In genomic region chr15:99095356-99095755, GRCm38 (mm10) we compare ENCODE assay signal across 18 mouse cellular contexts. TPM values are rescaled to one million over a fixed set of nuclear protein-coding genes. Genes with fewer than 3 reads are reported as not detected.
DNase-seq lines count a peak whose midpoint lies in the region; ATAC-seq lines count a peak whose summit lies in the region.
"Had no signal": no experiment of that assay in that cellular context is flagged by ENCODE, and none has a peak within 500 bp of the region (broad histone marks: within the 10 kb centered on the region; RNA-seq: fewer than 3 reads in every experiment).

No protein-coding gene starts in this region.

- H3K4me1 ChIP-seq in heart, embryonic 11.5 days (ENCODE audit: control insufficient read depth, insufficient read depth, low read length): peaks cover 18% of the 10 kb centered on the region
- H3K4me1 ChIP-seq in megakaryocyte, embryonic 14.5 days: peaks cover 62% of the 10 kb centered on the region
- peaks cover 53% of the 10 kb centered on the region for H3K4me1 ChIP-seq in limb, embryonic 12.5 days (replicated peaks)
- H3K4me1 ChIP-seq in neural tube, embryonic 15.5 days: peaks cover 53% of the 10 kb centered on the region

- H3K9ac ChIP-seq in heart, embryonic 11.5 days (ENCODE audit: low read depth, low read length): no peak overlapping the region
- no peak overlapping the region for H3K9ac ChIP-seq in limb, embryonic 12.5 days (replicated peaks)
- H3K9ac ChIP-seq in neural tube, embryonic 15.5 days (replicated peaks): no peak overlapping the region
- H3K9ac ChIP-seq: limb, embryonic 13.5 days had no signal

- peaks cover 83% of the 10 kb centered on the region for H3K27me3 ChIP-seq in heart, embryonic 11.5 days (ENCODE audit: control insufficient read depth, insufficient read depth, low read length)
- peaks cover 93% of the 10 kb centered on the region for H3K27me3 ChIP-seq in megakaryocyte, embryonic 14.5 days (replicated peaks)
- H3K27me3 ChIP-seq in limb, embryonic 12.5 days: peaks cover 97% of the 10 kb centered on the region
- H3K27me3 ChIP-seq in neural tube, embryonic 15.5 days (replicated peaks): peaks cover 77% of the 10 kb centered on the region

- no peak overlapping the region for H3K4me2 ChIP-seq in heart, embryonic 11.5 days
- no peak overlapping the region; the same call in 1 of the 2 replicates for H3K4me2 ChIP-seq in limb, embryonic 12.5 days
- peak overlapping the region; percentile 38; the same call in 1 of the 2 replicates for H3K4me2 ChIP-seq in neural tube, embryonic 15.5 days

- no peak for DNase-seq in heart, adult 18-20 months
- DNase-seq in cerebellum, adult 9-11 months: no peak
- DNase-seq: adrenal gland, postnatal 10 days; B cell, adult 2 months; cerebellum, adult 8-10 months; heart, adult 2 months; kidney, adult 9 months; lung, adult 2 months had no signal

- H3K9me3 ChIP-seq in heart, embryonic 11.5 days (replicated peaks; ENCODE audit: control insufficient read depth, low read length): no peaks in the 10 kb centered on the region
- no peaks in the 10 kb centered on the region for H3K9me3 ChIP-seq in megakaryocyte, embryonic 14.5 days
- no peaks in the 10 kb centered on the region for H3K9me3 ChIP-seq in limb, embryonic 12.5 days
- no peaks in the 10 kb centered on the region for H3K9me3 ChIP-seq in neural tube, embryonic 15.5 days (replicated peaks)
- H3K9me3 ChIP-seq: G1E; limb, embryonic 13.5 days had no signal

- no peak for ATAC-seq in heart, embryonic 11.5 days (replicated peaks; ENCODE audit: insufficient number of reproducible peaks, low FRiP score, low TSS enrichment)
- ATAC-seq in megakaryocyte, adult 5-6 weeks (ENCODE audit: poor library complexity, severe bottlenecking): no peak
- ATAC-seq in limb, embryonic 12.5 days (ENCODE audit: insufficient number of reproducible peaks, insufficient read depth, low FRiP score, low TSS enrichment, low read depth): no peak
- no peak for ATAC-seq in neural tube, embryonic 15.5 days (ENCODE audit: low FRiP score)

- H3K4me3 ChIP-seq in heart, embryonic 11.5 days (ENCODE audit: low read depth, low read length): 0 out of 2 replicates have a peak overlapping the region, but pooled peaks have one; percentile 14
- H3K4me3 ChIP-seq in megakaryocyte, embryonic 14.5 days (replicated peaks): peak overlapping the region; percentile 48
- H3K4me3 ChIP-seq in limb, embryonic 12.5 days (replicated peaks): 0 out of 2 replicates have a peak overlapping the region, but pooled peaks have one; percentile 7
- H3K4me3 ChIP-seq in neural tube, embryonic 15.5 days (replicated peaks): no peak overlapping the region
- H3K4me3 ChIP-seq: heart, adult 2 months had no signal

- no peak overlapping the region for H3K27ac ChIP-seq in heart, embryonic 11.5 days (ENCODE audit: low read depth, low read length)
- H3K27ac ChIP-seq in limb, embryonic 12.5 days: no peak overlapping the region
- H3K27ac ChIP-seq in neural tube, embryonic 15.5 days (replicated peaks): no peak overlapping the region
- H3K27ac ChIP-seq: heart, adult 2 months; limb, embryonic 13.5 days; macrophage; stomach, postnatal 0 days had no signal

- WGBS in heart, embryonic 11.5 days (ENCODE audit: insufficient replicate concordance): 5% methylated on average over 6 of the region's 6 CpGs
- WGBS in limb, embryonic 12.5 days: 3% methylated on average over 6 of the region's 6 CpGs
- 8% methylated on average over 6 of the region's 6 CpGs for WGBS in neural tube, embryonic 15.5 days

- H3K36me3 ChIP-seq in heart, embryonic 11.5 days (ENCODE audit: control insufficient read depth, insufficient read depth, low read length): no peaks in the 10 kb centered on the region
- no peaks in the 10 kb centered on the region for H3K36me3 ChIP-seq in megakaryocyte, embryonic 14.5 days (replicated peaks; ENCODE audit: low read length)
- no peaks in the 10 kb centered on the region for H3K36me3 ChIP-seq in limb, embryonic 12.5 days
- no peaks in the 10 kb centered on the region for H3K36me3 ChIP-seq in neural tube, embryonic 15.5 days
- H3K36me3 ChIP-seq: G1E; limb, embryonic 13.5 days had no signal

RNA-seq across cellular contexts. Expression of gene Dnajc22, which starts 2.4 kb away (rescaled TPM):
- 0.96 and 1.7 TPM in 2 replicates for polyA plus RNA-seq in heart, embryonic 11.5 days (2014; fragmentation: Nextera tagmentation; extraction: Ambion mirVana)
- total RNA-seq in heart, adult 18-20 months (2021): 1 to 10 TPM in 1 of 2 experiments, under 1 TPM in 1; 0.37 to 1.2 TPM
- polyA plus RNA-seq in megakaryocyte, embryonic 14.5 days (2012; ENCODE audit: insufficient read depth, low replicate concordance): not detected in 2 replicates
- not detected in 2 replicates for total RNA-seq in megakaryocyte, adult 5-6 weeks (2015)
- total RNA-seq in megakaryocyte, adult 5-6 weeks (2017): 0.11 TPM in 1 of 2 replicates, not detected in the other
- polyA plus RNA-seq in limb, embryonic 12.5 days (2016; fragmentation: Nextera tagmentation; extraction: Ambion mirVana): 1.2 and 1.7 TPM in 2 replicates
- 0.47 and 2.3 TPM in 2 replicates for polyA plus RNA-seq in neural tube, embryonic 15.5 days (2015; fragmentation: Nextera tagmentation; extraction: Ambion mirVana)
- polyA plus RNA-seq: G1E, macrophage had no signal

RNA-seq across cellular contexts. Expression of gene C1ql4, which starts 7.7 kb away (rescaled TPM):
- polyA plus RNA-seq in heart, embryonic 11.5 days (2014; fragmentation: Nextera tagmentation; extraction: Ambion mirVana): 0.20 and 0.27 TPM in 2 replicates
- total RNA-seq in heart, adult 18-20 months (2021): not detected
- not detected in 2 replicates for polyA plus RNA-seq in megakaryocyte, embryonic 14.5 days (2012; ENCODE audit: insufficient read depth, low replicate concordance)
- not detected in 2 replicates for total RNA-seq in megakaryocyte, adult 5-6 weeks (2015)
- total RNA-seq in megakaryocyte, adult 5-6 weeks (2017): not detected in 2 replicates
- polyA plus RNA-seq in limb, embryonic 12.5 days (2016; fragmentation: Nextera tagmentation; extraction: Ambion mirVana): 0.19 TPM in 1 of 2 replicates, not detected in the other
- 2.4 and 3.6 TPM in 2 replicates for polyA plus RNA-seq in neural tube, embryonic 15.5 days (2015; fragmentation: Nextera tagmentation; extraction: Ambion mirVana)
- total RNA-seq: G1E; heart, adult 2 months had no signal
- polyA plus RNA-seq: G1E; heart, adult 2 months; limb, embryonic 13.5 days; lung, adult 2 months; macrophage; spleen, adult 2 months; stomach, postnatal 0 days had no signal

RNA-seq across cellular contexts. Expression of gene Troap, which starts 21.0 kb away (rescaled TPM):
- polyA plus RNA-seq in heart, embryonic 11.5 days (2014; fragmentation: Nextera tagmentation; extraction: Ambion mirVana): 21.1 and 22.0 TPM in 2 replicates
- total RNA-seq in heart, adult 18-20 months (2021): under 1 TPM in 1 of 2 experiments, not detected in 1; 0.28 TPM
- polyA plus RNA-seq in megakaryocyte, embryonic 14.5 days (2012; ENCODE audit: insufficient read depth, low replicate concordance): 27.8 and 75.4 TPM in 2 replicates
- total RNA-seq in megakaryocyte, adult 5-6 weeks (2015): 27.1 and 37.2 TPM in 2 replicates
- 27.9 and 28.3 TPM in 2 replicates for total RNA-seq in megakaryocyte, adult 5-6 weeks (2017)
- 39.5 and 47.1 TPM in 2 replicates for polyA plus RNA-seq in limb, embryonic 12.5 days (2016; fragmentation: Nextera tagmentation; extraction: Ambion mirVana)
- polyA plus RNA-seq in neural tube, embryonic 15.5 days (2015; fragmentation: Nextera tagmentation; extraction: Ambion mirVana): 4.6 and 10.3 TPM in 2 replicates

RNA-seq across cellular contexts. Expression of gene Spats2, which starts 30.4 kb away (rescaled TPM):
- polyA plus RNA-seq in heart, embryonic 11.5 days (2014; fragmentation: Nextera tagmentation; extraction: Ambion mirVana): 43.5 and 45.2 TPM in 2 replicates
- 1 to 10 TPM; 7.1 to 7.7 TPM for total RNA-seq in heart, adult 18-20 months (2021)
- 5.3 and 8.2 TPM in 2 replicates for polyA plus RNA-seq in megakaryocyte, embryonic 14.5 days (2012; ENCODE audit: insufficient read depth, low replicate concordance)
- not detected in 2 replicates for total RNA-seq in megakaryocyte, adult 5-6 weeks (2015)
- not detected in 2 replicates for total RNA-seq in megakaryocyte, adult 5-6 weeks (2017)
- 78.7 and 79.2 TPM in 2 replicates for polyA plus RNA-seq in limb, embryonic 12.5 days (2016; fragmentation: Nextera tagmentation; extraction: Ambion mirVana)
- polyA plus RNA-seq in neural tube, embryonic 15.5 days (2015; fragmentation: Nextera tagmentation; extraction: Ambion mirVana): 28.9 and 35.4 TPM in 2 replicates
- polyA plus RNA-seq: G1E had no signal

RNA-seq across cellular contexts. Expression of gene Prph, which starts 40.4 kb away (rescaled TPM):
- polyA plus RNA-seq in heart, embryonic 11.5 days (2014; fragmentation: Nextera tagmentation; extraction: Ambion mirVana): 0.09 and 0.59 TPM in 2 replicates
- under 1 TPM in 1 of 2 experiments, not detected in 1; 0.15 TPM for total RNA-seq in heart, adult 18-20 months (2021)
- polyA plus RNA-seq in megakaryocyte, embryonic 14.5 days (2012; ENCODE audit: insufficient read depth, low replicate concordance): not detected in 2 replicates
- total RNA-seq in megakaryocyte, adult 5-6 weeks (2015): not detected in 2 replicates
- not detected in 2 replicates for total RNA-seq in megakaryocyte, adult 5-6 weeks (2017)
- polyA plus RNA-seq in limb, embryonic 12.5 days (2016; fragmentation: Nextera tagmentation; extraction: Ambion mirVana): 0.19 and 5.1 TPM in 2 replicates
- polyA plus RNA-seq in neural tube, embryonic 15.5 days (2015; fragmentation: Nextera tagmentation; extraction: Ambion mirVana): 185 and 209 TPM in 2 replicates
- total RNA-seq: G1E had no signal
- polyA plus RNA-seq: G1E had no signal
